Mouse (Mus musculus): ENCODE results near the gene Gm17428.
"Not testable (repeated sequence)": the region's sequence is repeated elsewhere in the genome, so short reads cannot be mapped to it uniquely, and the experiment has no call there.

Gm17428 gene

DNA sequence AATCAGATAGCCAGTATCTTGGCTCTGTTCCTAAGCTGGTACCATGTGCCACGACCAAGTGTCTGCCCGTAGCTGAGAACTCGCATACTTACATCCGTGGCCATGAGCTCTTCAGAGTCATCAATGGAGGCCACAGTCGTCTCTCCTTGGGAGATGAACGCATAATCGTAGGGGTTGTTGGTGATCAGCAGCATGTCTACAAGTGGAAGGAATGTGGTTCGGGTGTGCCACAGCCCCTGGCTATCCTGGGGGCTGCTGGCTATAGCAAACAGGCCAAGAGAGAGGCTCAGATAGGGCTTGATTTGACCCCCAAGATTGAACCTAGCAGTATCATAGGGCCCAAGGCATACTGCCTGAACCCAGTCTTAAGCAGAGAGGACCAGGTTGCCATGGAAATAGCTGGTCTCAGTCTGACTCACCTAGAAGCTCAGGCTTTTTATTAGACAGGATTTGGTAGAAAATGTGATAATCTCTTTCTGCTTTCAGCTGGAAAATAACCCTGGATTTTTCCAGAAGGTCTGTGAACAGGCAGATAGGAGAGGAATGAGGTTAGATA lies 13.2 kb downstream of the Gm17428 start:
- no peak for DNase-seq (ENCODE audit: low spot score)

DNA sequence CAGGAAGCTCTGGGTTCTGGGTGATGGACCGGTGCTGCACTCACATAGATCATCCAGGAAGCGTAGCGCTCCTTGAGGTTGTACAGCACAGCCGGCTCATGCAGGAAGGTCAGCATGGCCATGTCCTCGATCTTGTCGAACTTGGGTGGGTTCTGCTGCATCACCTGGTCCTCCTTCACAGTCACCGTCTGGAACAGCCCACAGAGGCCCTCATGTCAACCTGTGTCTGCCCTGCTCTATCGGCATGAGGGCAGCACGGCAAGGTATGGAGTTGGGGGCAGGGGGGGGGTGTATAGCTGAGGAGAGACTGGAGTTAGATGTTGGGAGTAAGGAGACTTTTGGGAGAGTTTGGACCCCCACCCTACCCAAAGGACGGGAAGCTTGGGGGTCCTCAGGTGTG lies 15.5 kb downstream of the Gm17428 start:
- DNase-seq (ENCODE audit: low spot score), result no peak

DNA sequence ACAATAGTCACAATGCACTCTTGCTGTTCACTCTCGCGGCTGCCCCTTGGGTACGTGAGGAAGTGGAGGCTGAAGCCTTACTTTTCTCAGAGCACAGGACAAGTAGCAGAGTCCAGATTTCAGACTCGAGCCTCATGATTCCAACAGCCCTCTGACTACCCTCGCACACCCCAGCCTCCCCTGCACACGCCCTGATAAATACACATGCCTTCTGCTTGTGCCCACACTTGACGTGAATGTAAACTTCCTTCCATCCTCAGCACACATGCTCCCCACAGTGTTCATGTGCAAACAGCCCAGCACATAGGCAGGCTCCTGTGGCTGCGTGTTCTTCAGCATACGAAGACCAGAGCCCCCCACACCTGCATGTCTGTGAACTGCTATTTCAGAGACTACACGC lies 16.9 kb downstream of the Gm17428 start:
- peak; percentile 36 for DNase-seq (ENCODE audit: low spot score)

DNA sequence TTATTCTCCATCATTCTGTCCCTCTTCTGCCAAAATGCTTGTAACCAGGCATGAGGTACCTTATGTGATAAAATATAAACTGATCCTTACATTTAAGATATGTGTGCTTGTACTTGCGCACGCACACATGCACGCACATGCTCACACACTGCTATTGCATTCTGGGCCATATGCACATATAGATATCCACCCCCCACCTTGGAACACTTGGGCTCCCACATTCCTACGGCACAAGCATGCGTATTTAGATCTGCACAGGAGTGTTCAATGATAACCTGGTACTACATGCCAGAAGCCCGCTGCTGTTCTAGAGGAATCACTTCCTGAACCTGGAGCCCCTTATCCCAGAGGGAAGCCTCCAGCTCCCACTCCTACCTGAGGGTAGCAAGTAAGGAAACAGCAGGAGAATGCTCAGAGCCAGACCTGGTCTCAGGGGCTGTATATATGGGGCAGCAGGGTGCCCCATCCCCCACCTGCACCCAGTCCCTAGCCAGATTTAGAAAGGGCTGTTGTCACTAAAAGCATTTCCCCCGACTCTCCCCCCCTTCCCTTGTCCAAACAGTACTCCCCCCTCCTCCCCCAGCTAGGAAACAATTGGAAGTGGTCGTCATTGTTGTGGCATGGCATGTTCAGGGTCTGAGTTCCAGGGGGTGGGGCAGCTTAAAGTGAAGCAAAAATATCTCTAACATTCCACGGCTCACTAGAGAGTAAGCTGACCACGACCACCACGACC lies 17.6 kb downstream of the Gm17428 start, which contains the start of gene Myh7:
Gene Myh7, minus strand, starts transcription at position 491 of the 733 bp plus-strand sequence.
- DNase-seq (ENCODE audit: low spot score), result no peak

DNA sequence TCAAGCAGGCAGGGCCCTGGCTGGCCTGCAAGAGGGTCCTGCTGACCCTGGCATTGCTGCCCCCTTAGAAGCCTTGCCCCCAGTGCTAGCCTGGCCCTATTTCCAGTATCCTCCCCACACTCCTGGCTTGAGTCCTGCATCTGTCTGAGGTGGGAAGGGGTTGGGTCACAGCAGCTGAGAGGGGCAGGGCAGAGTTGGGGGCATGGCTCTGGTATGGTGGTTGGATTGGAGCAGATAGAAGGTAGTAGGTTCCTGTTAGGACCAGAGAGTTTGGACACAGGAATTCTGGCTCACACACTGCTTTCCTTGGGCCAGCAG lies 18.1 kb downstream of the Gm17428 start:
- no peak for DNase-seq (ENCODE audit: low spot score)

DNA sequence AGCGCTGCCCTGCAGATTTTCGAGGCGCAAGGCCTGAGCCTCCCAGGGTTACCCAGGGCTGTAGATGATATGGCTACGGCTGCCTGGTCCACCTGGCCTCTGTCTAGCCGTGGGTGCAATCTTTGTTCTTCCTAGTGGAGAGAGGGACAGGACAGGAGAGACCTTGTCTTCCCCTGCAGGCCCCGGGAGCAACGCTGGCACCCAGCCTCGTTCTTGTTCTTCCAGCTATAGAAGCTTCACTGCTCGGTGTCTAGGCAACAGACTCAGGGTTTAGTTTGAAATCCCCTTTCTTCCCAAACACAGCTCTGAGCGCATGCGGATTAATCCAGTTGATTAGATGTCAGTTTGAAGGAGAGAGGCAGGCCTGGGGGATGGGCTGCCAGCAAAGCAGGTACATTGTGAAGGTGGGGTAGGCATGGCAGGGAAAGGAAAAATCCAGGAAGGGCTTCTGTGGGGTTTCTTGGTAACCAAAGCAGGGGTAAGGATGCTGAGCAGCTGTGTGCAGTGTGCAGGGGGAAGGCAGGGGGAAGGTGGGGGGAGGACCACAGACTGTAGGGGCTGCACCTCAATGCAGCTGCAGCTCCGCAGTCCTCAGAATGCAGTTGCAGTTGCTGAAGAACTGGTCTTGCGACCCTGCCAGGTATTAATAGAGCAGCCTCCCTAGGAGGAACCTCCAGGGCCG lies 18.9 kb downstream of the Gm17428 start:
- no peak for DNase-seq (ENCODE audit: low spot score)

DNA sequence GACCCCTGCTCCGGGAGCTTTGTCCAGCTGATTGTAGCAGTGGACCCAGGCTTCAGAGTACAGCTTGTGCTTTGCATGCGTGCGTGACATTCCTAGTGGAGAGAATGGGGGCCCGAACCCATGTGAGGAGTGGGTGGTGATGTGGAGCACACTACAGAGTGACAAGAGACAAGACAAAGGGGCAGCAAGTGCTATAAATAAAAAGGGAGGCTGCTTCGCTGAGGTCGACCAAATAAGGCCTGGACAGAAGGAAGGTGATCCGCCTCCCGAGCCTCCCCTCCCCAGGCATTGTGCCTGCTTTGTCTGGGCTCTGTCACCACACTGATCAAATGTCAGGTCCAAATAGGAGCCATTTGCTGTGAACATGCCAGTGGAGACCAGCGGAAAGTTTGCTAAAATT lies 20.1 kb downstream of the Gm17428 start:
- no peak for DNase-seq (ENCODE audit: low spot score)

DNA sequence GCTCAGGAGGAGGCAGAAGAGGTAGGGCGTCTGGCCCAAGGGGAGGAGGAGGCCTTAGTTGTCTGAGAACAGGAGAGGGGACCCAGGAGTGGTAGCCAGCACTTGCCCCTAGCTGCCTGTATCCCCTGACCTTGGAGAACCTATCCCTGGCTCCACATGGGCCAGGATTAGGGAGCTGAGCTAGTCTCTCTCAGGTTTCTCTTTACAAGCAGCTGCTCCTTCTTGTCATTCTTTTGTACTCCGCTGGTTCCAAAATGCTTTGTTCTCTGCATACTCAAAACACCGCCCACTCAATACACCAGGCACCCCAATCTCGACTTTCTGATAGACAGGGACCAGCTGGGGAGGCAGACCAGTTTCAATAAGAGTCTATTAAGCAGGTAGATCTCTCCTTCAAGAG lies 20.6 kb downstream of the Gm17428 start:
- DNase-seq (ENCODE audit: low spot score), result no peak

DNA sequence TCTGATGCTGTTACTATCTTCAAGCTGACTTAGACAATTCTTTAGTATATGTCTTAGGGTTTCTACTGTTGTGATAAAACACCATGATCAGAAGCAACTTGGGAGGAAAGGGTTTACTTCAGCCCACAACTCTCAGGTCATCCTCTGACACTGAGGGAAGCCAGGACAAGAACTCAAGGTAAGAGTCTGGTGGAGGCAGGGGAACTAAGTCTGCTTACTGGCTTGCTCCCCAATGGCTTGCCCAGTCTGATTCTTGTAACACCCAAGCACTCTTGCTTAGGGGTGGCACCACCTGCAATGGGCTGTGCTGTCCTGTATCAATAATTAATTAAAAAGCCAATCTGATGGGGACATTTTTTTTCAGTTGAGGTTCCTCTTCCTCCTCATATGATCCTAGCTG lies 21.9 kb downstream of the Gm17428 start:
- no peak for DNase-seq (ENCODE audit: low spot score)

DNA sequence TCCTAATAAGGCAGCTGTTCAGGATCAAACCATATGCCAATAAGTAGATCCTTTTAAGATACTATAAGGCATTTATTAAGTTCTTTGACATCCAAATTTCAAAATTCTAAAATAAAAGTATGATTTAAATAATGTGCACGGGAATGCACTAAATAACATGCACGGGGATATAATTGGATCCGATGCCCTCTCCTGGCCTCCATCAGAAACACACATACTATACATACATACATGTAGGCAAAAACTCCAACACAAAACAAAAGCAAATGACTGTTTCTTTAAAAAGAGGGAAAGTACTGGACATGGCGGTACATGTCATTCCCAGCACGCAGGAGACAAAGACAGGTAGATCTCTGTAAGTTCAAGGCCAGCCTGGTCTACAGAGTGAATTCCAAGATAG lies 23.1 kb downstream of the Gm17428 start:
- DNase-seq (ENCODE audit: low spot score), result not testable (repeated sequence)

DNA sequence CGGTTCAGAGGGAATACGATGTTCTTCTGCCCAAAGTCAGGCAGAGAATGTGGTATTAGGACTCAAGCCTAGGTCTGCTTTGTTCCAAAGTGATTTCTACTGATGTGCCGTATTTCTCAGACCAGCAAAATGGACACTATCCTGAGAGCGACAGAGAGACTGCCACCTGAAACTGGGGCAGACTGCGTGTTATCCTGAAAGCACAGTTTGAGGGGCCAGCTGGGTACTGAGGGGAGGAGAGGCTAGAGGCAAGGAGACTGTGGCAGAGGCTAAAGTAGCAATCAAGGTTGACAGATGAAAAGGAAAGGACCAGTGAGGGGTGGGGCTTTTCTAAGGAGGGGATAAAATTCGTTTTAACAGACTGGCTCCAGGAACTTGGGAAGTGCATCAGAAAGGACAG lies 24.1 kb downstream of the Gm17428 start:
- no peak for DNase-seq (ENCODE audit: low spot score)

DNA sequence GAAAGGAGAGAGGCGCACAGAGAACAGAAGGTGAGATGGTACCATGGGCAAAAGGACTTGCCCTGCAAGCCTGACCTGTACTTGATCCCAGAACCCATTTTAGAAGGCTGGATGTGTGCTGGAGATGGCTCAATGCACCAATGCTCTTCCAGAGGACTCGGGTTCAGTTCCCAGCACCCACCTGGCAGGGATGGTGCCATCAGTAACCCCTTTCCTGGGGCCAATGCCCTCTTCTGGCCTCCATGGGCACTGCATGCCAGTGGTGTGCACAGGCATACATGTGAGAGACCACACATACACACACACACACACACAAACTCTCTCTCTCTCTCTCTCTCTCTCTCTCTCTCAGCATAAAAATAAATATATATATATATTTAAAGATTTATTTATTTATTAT lies 24.7 kb downstream of the Gm17428 start:
- DNase-seq (ENCODE audit: low spot score), result no peak

DNA sequence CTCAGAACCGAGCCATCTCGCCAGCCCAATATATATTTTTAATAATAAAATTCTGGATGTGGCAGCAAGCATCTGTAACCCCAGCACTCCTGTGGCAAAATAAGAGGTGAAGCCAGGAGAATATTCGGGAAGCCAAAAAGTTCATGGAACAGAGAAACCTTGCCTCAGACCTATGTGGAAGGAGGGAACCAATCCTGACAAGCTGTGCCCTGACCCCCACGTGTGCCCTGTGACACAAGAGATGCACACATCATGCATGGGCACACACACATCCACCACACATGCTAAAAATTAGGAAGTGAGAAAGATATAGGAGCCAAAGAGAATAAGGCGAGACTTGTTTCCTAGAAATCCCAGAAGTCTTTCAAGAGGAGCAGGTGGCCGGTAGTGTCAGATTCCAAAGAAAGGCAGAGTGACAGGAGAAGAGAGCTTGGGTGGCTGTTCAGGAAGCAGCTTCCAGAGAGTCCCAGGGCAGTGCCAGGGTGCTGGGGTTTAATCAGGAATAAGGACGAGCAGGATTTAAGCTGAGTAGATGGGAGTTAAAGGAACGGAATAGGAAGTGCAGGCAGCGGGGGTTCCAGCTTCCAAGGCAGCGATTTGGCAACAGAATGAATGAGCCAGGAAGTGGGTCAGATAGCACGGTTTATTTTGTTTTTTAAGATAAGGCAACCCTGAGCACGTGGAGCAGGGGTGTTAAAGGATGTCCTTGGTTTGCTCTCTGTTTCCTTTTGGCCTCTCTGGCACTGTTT lies 25.4 kb downstream of the Gm17428 start:
- no peak for DNase-seq (ENCODE audit: low spot score)

DNA sequence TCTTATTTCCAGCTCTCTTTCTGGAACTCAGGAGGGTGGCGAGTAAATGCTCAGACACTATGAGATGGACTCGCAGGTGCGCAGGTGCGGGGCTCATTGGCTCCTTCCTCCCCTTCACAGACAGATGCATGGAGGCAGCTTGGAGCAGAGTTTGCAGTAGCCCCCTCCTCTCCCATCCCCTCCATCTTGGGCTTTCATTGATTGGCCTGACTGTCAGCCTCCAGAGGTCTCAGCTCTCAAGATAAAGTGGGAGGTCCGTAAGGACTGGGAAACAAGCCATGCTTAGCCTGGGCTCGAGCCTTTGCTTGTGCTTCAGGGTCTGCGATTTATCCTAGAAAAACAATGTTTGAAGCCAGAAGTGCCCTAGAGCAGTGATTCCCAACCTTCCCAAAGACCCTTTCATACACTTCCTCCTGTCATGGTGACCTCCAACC lies 26.0 kb downstream of the Gm17428 start:
- no peak for DNase-seq (ENCODE audit: low spot score)

DNA sequence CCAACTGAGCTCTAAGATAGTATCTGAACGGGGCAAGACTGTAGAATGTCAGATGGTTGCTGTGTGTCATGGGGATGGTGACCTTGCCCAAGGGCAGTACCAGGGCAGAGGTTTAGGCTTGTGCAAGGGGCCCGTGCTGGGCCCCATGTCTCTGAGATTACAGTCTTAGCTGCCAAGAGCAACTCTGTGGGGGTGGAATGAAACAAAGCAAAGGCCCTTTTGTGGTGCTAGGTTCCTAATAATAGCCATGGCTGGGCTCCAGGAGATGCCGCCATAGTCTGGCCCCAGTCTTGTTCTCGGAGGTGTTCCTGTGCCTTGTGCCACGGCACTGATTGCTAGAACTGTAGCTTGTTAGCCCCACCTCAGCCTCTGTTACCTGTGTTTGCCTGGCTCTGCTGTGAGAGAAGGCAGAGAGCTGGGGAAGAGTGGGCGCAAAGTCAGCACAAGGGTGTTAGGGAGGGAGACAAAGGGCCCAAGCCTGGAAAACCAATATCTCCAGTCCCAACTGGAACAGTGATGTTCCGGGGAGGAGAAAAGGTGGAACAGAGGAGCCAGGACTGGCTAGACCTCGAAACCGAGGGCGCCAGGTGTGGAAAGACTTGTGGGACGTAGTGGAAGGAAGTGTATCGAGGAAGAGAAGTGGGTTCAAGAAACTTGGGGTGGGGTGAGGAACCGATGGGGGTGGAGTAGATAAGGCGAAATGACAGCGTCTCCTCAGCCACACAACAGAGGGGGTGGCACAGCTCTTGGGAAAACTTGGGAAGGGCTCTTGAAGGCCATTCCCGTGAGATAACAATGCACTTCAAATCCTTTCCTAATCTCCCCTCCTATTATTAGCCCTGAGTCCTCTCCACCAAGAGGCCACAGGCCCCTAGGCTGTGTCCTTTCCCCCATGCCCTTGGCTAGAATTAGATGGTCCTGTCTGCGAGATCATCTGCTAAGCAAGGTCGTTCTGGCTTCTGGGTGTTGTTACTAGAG lies 27.4 kb downstream of the Gm17428 start:
- peak; percentile 32 for DNase-seq (ENCODE audit: low spot score)

DNA sequence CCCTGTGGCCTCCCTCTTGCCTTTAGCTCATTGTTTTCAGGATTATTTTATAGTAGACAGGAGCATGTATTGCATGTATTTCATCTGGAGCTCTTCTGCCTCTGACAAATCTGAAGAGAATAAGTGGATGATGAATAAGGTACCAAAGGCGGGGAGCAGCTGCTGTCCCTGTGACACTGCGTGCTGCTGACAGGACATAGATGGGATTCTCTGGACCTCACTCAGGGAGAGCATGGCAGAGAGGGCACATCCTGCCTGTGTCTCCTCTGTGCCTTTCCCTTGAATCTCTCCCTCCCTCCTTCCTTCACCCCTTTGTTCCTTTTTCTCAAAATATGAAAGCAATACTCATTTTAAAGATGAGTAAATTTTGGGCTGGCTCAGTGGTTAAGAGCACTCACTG lies 28.8 kb downstream of the Gm17428 start:
- no peak for DNase-seq (ENCODE audit: low spot score)

DNA sequence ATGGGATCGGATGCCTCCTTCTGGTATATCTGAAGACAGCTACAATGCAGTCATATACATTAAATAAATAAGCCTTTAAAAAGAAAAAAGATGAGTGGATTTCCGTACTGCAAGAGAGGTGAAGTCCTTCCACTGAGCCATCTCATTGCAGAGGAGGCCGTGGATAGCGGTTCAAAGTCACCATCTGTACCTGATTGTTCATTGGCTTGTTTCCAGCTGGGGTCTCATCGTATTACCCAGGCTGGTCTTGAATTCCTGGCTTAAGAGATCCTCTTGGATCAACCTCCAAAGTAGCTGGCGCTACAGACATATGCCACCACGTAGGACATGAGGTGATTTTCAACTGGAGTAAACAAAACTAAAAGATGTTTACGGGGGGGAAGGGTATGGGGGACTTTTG lies 29.2 kb downstream of the Gm17428 start:
- no peak for DNase-seq (ENCODE audit: low spot score)

DNA sequence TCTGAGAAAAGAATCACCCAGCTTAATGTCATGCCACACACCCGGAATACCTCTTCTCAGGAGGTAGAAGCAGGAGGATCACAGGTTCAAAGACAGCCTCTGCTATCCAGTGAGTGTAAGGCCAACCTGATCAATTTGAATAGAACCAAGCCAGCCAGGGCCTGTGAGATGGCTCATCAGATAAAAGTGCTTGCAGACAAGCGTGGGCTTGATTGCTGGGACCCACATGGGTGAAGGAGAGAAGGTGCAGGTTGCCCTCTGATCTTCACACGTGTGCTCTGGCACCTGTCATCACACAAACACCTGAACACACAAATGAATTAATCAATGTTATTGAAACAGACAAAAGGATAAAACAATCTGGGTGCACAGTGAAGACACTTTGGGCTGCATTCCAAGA lies 29.8 kb downstream of the Gm17428 start:
- DNase-seq (ENCODE audit: low spot score), result no peak

DNA sequence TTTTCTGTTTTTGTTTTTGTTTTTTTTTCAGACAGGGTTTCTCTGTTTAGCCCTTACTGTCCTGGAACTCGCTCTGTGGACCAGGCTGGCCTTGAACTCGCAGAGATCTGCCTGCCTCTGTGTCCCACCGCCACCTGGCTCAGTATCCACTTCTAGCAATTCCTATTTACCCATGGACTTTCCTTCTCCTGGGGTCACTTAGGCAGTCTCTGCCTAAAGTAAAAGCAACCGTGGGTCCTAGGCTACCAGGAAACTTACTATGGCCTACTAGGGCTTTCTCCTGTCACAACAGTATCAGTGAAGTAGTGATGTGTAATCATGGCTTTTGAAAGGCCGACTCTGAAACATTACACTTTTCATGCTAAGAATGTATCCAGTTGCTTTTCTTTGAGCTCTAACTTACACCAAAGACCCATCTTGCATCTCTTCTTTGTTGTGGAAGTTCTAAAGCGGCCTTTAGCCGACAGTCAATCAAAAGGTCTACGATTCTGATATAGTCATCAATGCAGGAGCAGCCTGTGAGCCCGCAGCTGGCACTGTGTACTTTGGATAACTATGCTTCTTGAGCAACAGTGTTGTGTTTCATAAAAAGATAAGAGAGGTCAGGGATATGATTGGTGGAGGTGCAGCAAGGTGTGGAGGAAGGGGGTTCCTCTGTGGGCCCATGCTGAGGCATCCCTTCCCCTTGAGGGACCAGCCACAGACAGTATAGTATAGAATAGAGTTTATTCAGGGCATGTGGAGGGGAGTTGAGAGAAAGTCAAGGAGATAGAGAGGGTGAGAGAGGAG lies 30.6 kb downstream of the Gm17428 start:
- no peak for DNase-seq (ENCODE audit: low spot score)

DNA sequence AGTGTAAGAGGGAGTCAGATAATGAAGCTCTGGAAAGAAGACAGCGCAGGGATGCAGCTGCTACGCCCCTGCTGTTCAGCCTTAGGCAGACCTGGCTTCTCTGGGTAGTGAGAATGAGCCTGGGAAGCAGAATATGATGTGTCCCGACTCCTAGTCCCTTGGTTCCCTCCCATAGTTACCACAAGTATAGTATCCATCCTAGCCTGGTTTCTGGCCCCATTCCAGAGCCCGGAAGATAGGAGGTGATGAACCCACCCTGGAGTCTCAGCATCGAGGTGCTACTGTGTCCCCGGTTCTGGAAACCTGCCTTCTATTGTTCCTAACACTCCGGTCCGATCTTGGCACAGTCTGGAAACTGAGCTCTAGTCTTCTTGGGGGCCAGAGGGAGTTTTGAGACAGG lies 31.7 kb downstream of the Gm17428 start:
- no peak for DNase-seq (ENCODE audit: low spot score)

DNA sequence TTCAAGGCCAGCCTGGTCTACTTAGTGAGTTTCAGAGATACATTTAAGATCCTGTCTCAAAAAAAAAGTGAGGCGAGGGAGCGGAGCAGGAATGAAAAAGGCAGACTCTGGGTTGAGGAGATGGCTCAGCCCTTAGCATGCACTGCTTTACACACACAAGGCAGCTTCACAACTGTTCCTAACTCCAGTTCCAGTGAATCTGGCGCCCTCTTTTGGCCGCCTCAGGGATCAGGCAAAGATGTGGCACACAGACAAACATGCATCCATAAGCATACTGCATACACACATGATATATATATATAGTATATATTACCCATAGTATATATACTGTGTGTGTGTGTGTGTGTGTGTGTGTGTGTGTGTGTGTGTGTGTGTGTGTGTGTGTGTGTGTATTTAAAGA lies 34.4 kb downstream of the Gm17428 start:
- no peak for DNase-seq (ENCODE audit: low spot score)
